Comparison of ENCODE assay signal across 10 mouse cellular contexts in the genomic region with DNA sequence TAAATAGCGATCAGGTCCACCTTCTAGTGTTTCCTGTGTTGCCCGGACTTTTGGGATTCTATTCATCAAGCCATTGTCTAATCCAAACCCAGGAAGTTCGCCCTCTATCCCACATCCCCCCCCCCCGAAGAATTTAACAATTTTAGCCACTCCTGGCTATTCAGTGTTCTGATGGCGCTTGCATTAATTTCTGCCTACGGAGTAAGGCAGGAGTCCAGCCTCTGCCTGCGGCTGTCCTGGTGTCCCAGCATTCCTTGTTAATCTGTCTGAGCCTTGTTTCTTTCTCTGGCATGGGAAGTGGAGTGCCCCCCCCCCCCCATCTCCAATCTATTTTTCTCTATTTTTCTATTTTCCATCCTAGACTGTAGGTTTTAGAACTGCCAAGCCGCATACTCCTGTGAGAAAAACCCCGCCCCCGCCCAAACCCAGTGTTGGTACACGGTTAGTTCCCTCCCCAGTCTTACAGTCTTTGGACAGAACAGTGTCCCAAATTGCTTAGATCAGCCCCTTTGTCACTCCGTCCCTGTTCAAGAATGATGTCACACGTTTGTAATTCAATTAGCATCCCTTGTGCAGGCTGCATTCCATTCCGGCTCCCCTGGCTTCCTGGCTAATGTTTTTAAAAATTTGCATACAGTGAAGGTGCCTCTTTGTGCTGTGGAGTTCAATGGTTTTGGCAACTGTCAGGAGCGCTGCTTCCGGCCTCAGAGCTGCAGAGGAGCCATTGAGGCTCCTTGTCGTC. TPM values are rescaled to one million over a fixed set of nuclear protein-coding genes. Genes with fewer than 3 reads are reported as not detected.
DNase-seq lines count a peak whose midpoint lies in the region; ATAC-seq and TF ChIP-seq lines count a peak whose summit lies in the region.
"Had no signal": no experiment of that assay in that cellular context is flagged by ENCODE, and none has a peak within 500 bp of the region (broad histone marks: within the 10 kb centered on the region; RNA-seq: fewer than 3 reads in every experiment).

No protein-coding gene starts in this region.

- no peaks in the 10 kb centered on the region for H3K36me3 ChIP-seq in heart, embryonic 16.5 days (ENCODE audit: control insufficient read depth, insufficient read depth)

- peaks cover 6% of the 10 kb centered on the region for H3K4me1 ChIP-seq in heart, embryonic 16.5 days (ENCODE audit: control insufficient read depth, insufficient read depth, low read length)

- peak overlapping the region; percentile 45 for H3K4me2 ChIP-seq in heart, embryonic 16.5 days (ENCODE audit: low read depth, low read length)

- no peak overlapping the region; the same call in 1 of the 2 replicates for H3K9ac ChIP-seq in heart, embryonic 16.5 days (ENCODE audit: low read length)

- no peak for DNase-seq in frontal cortex, postnatal 25 days (ENCODE audit: low spot score in 2 of 2)
- DNase-seq in Patski (ENCODE audit: low read depth, low spot score), result peak; percentile 38
- DNase-seq in kidney, postnatal 4 days, result peak; percentile 36 to 58
- no peak for DNase-seq in T-cell, adult 2 months (ENCODE audit: low spot score)
- no peak for DNase-seq in gastrocnemius, postnatal 10 days
- DNase-seq in cerebellum, postnatal 14 days, result no peak

- in situ Hi-C loops in Patski (cut with MboI; ENCODE audit: low pct_unique_long_range_greater_than_20kb), result no loop called here

- WGBS in heart, embryonic 16.5 days, result 31% methylated on average over 17 of the region's 17 CpGs

- POLR2A ChIA-PET in Patski (lab: Charles Lee), result interaction anchor here (0.6 to 1.2 kb wide), 4 partner anchors 53 to 751 kb away, joined by 3 to 5 read pairs (median 4); partner anchors contain the start of gene Lfng

- H3K27me3 ChIP-seq in Patski, result no peaks in the 10 kb centered on the region
- no peaks in the 10 kb centered on the region for H3K27me3 ChIP-seq in heart, embryonic 16.5 days (ENCODE audit: control insufficient read depth, insufficient read depth, low read length)

- CTCF ChIA-PET in Patski (lab: Charles Lee), result interaction anchor here (1.6 to 1.7 kb wide), 2 partner anchors 9 kb away, joined by 3 to 7 read pairs; no protein-coding TSS in a partner anchor

- ATAC-seq in frontal cortex, adult (ENCODE audit: low TSS enrichment), result peak; percentile 67
- peak; percentile 82 for ATAC-seq in Patski
- ATAC-seq in heart, embryonic 16.5 days (replicated peaks; ENCODE audit: extremely low read depth, insufficient read depth, low FRiP score), result peak; percentile 58; the same call in 1 of the 2 replicates

- no peak for TF ChIP-seq CTCF in Patski (IDR thresholded peaks at IDR 0.05)

- no peak overlapping the region for H3K4me3 ChIP-seq in heart, embryonic 16.5 days (ENCODE audit: low read length)

- H3K9me3 ChIP-seq in heart, embryonic 16.5 days (replicated peaks; ENCODE audit: control insufficient read depth, low read length), result no peaks in the 10 kb centered on the region

- H3K27ac ChIP-seq in heart, embryonic 16.5 days (ENCODE audit: low read length), result peak overlapping the region; percentile 48

RNA-seq across cellular contexts. Expression of gene Grifin, which starts 15.4 kb away (rescaled TPM):
- polyA plus RNA-seq in Patski (2021), result 1.4 TPM
- polyA plus RNA-seq in heart, embryonic 16.5 days (2015; fragmentation: Nextera tagmentation; extraction: Ambion mirVana), result 0.79 and 0.98 TPM in 2 replicates
- total RNA-seq in gastrocnemius, postnatal 10 days (2021), result not detected
- polyA plus RNA-seq: limb, embryonic 11.5 days; small intestine, adult 2 months had no signal

RNA-seq across cellular contexts. Expression of gene Chst12, which starts 44.1 kb away (rescaled TPM):
- 33.2 TPM for polyA plus RNA-seq in Patski (2021)
- 11.4 and 13.9 TPM in 2 replicates for polyA plus RNA-seq in heart, embryonic 16.5 days (2015; fragmentation: Nextera tagmentation; extraction: Ambion mirVana)
- total RNA-seq in gastrocnemius, postnatal 10 days (2021), result 10 to 100 TPM in 1 of 2 experiments, 1 to 10 TPM in 1; 9.6 to 14.5 TPM

RNA-seq across cellular contexts. Expression of gene Lfng, which starts 57.6 kb away (rescaled TPM):
- 56.0 TPM for polyA plus RNA-seq in Patski (2021)
- polyA plus RNA-seq in heart, embryonic 16.5 days (2015; fragmentation: Nextera tagmentation; extraction: Ambion mirVana), result 6.2 and 7.7 TPM in 2 replicates
- 1 to 10 TPM; 7.1 to 9.0 TPM for total RNA-seq in gastrocnemius, postnatal 10 days (2021)

Comparison
In these comparisons a context has a peak if more than half of its experiments do, and no peak if none do; other contexts are left out.
1. DNase-seq: peak in Patski (single experiment) and kidney, postnatal 4 days (2 of 2); none in frontal cortex, postnatal 25 days (0 of 2), T-cell, adult 2 months (single experiment), gastrocnemius, postnatal 10 days (single experiment) and cerebellum, postnatal 14 days (0 of 2).
2. Peak in every context shown above with its lines, with median percentiles within 50 percentile points of each other: ATAC-seq.